Mouse (Mus musculus): ENCODE results near the gene Ankrd28.

Ankrd28 gene

DNA sequence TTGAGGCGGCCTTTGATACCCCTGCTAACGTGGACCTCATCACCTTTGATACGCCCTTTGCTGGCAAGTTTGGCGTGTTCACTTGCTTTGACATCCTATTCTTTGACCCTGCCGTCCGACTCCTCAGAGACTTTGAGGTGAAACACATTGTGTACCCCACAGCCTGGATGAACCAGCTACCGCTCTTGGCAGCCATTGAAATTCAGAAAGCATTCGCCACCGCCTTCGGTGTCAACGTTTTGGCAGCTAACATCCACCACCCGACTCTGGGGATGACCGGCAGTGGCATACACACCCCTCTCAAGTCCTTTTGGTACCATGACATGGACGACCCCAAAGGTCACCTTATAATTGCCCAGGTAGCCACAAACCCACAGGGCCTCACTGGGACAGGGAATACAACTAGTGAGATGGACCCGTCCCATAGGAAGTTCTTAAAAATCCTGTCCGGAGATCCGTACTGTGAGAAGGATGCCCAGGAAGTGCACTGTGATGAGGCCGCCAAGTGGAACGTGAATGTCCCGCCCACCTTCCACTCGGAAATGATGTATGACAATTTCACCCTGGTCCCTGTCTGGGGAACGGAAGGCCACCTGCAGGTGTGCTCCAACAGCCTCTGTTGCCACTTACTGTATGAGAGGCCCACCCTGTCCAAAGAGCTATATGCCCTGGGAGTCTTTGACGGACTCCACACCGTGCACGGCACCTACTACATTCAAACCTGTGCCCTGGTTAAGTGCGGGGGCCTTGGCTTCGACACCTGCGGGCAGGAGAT is 163.3 kb downstream of the Ankrd28 start:
- DNase-seq (ENCODE audit: low read depth, low spot score) = no peak

DNA sequence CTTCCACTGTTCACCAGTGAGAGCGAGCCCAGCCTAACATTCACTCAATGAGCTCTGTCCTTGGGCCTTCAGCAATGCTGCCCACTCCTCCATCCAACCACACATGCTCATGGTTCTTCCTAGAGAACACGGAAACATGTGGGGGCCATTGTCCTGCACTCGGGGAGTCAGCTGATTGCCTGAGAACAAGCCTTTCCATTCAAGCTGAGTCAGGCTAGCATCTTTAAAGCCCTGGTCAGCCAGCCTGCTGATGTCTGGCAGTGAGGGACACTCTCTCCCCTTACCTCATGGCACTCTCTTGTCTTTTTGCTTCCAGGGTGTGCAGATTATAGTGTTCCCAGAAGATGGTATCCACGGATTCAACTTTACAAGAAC is 164.9 kb downstream of the Ankrd28 start:
- DNase-seq (ENCODE audit: low read depth, low spot score) = no peak

DNA sequence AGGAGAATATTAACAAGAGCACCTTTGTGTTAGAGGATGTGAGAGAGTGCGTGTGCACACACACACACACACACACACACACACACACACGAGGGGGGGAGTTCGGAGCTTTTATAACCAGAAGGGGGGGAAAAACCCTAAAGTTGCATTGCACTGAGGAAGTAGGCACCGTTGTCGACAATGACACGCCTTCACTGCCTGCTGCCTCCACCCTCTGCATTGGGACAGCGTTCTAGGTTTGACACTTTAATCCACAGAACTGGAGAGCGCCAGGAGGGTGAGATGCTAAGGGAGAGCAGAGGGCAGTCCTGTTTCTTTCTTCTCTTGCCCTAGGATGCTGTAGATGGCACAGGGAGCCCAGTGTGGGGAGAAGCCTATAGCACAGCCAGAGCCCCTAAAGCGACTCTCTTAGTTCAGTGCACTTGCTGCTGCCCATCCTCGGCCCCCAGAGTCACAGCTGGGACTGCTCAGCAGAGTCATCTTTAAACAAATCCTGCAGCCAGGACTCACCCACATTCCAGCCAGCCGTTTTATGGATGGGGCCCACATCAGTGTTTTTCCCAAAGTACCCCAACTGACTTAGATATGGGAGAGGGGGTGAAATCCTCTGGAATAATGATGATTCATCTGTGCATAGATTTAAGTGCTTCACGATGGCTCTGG is 165.4 kb downstream of the Ankrd28 start:
- DNase-seq (ENCODE audit: low read depth, low spot score) = no peak

DNA sequence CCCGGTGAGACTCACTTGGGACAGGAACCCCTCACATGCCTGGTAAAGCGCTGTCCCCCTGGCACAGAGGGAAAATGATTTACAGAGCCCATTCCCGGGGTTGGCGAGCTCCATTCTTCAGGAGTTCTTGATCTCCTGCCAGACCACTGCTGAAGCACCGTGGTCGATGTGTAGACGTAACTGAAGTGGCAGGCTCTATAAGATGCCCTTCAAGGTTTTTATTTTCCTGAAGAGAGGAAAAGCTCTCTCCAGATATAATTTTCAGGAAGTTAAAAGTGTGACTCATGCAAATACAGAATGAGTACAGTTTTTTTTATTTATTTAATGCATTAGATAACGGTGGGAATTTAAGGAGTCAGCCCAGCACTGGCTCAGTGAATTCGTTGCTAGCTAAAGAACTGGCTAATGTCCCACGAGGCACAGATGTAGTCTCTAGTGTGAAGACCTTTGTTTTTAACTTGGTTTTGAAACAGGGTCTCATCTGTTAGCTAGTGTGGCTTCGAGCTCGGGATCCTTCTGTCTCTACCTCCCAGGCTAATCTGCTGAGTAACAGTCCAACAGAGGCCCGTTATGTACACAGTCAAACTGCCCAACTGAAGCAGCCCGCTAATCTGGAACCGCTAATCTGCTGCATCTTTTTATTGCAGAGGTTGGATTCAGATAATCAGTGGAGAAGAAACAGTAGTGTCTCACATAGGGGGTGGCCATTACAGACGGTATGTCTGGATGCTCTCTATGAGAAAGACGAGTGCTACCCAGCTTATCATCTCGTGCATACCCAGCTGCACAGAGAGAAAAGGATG is 166.2 kb downstream of the Ankrd28 start:
- DNase-seq (ENCODE audit: low read depth, low spot score) = no peak

DNA sequence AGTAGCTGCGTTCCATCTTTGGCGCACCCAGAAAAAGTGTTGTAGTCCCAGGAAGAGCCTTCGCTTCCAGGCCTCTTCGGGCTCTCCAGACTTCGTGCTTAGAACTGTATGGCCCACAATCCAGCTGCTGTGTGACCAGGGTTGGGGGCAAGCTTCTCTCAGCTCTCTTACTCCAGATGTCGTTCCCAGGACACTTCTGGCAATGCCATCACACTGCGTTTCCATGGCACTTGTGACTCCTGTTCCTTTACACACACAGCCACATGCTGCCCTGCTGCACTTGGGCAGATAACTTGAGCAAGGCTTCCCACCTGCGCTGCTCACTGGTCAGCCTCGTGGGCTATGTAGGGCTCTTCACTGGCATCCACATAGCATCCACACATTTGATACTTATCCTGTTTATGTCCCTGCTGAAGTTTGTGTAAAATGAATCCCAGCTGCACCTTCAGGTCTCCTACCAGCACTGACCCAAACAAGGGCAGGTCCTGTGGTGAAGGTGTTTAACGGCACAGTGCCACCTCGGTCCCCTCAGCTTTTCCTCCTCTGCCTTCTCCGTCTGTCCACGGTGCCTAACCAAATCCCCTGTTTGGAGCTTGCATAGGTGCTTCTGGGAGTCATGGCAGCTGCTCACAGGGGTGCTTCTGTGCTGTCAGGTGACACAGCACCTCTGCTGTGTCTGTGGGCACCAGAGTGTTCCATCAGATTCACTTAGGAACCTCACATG is 166.9 kb downstream of the Ankrd28 start:
- no peak for DNase-seq (ENCODE audit: low read depth, low spot score)

DNA sequence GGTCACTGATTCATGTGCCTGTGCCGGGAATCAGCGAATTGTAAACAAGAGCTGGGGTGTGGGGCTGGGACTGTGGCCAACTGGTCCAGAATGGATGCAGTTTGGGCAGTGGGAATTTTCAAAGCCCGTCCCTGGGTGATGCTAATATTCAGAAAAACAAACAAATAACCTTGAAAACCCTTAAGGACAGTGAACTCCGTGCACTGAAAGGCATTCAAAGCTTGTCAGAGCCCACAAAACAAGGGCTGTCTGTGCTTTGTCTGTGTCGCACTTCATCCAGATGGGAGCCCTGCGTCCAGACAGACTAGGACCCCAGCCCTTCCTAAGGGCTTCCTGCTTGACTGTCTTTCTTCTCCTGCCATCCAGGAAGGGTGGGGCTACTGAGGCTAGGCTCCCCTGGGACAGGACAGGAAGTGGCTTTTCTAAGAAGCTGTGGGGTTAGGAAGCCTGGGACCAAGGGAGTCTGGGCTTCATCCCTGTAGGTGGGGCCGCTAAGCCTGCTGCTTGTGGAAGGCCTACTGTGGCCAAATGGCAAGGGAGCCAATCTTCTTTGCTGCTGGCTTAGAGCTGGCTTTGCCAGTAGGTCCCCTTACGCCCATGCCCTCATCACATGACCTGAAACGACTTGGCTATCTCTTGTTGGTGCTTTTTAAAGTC is 167.8 kb downstream of the Ankrd28 start:
- no peak for DNase-seq (ENCODE audit: low read depth, low spot score)

DNA sequence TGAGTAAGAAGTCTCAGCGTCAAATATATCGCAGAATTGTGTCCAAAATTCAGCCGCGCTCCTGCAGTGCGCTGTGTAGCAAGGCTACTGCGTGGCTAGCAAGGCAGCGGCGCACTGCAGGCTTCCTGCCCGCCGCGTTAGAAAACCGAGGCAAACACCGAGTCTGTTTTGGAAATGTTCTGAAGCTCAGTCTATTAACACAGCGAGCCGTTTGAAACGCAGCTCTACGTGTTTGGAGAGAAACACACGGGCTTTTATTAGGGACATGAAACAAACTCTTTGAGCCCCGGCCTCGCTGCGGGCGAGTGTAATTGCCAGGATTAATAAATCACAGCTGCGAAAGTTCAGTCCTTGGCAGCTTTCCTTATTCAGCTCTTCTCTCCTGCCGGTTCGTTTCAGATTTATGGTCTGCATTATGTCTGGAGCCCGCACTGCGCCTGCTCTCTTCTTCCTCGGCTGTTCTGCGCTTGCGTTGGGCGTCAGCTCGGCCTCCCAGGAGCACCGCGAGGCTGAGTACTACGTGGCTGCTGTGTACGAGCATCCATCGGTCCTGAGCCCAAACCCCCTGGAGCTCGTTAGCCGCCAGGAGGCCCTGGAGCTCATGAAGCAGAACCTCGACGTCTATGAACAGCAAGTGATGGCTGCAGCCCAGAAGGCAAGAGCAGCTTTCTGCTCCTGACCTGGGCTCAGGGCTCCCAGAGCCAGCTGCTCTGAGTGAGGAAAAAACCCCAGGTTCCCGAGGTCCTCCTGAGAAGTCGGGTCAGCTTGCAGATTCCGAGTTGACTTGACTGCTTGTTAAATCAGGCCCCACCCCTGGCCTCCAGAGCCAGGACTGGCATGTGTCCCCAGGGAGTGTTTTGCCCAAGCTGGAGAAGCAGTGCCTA is 168.5 kb downstream of the Ankrd28 start:
- DNase-seq (ENCODE audit: low read depth, low spot score) = peak; percentile 82

DNA sequence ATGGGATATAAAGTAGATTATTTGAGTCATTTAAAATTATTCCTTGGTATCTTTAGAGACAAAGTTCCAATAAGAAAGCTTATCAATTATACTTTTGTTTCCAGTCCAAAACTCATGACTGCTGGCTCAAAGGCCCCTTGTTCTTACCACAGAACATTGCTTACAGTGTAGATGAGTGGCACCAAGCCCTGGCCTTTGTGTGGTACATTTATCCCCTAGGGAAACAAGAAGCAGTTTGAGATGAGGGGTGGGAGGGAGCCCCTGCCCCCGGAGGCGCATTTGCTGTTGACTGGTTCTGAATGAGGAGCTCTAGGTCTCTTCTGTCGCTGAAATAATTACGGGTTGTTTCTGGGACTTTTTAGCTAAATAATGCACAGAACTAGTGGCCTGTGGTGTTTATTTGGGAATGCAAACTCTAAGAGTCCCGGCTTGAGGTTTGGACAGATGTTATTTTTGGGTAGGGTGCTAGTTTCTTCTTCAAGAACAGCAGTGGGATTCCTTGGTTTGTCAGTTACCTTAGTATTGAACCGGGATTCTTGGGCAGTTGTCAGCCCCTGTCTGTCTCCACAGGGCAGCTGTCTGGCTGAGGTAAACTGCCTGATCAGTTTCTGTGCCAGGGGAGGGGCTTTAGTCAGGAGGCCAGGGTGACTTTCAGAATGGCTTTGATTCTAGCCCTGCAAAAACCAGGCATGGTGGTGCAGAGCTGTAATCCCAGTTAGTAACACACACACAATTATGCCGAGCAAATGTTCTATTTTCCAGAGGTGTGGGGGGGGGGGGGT is 169.9 kb downstream of the Ankrd28 start:
- DNase-seq (ENCODE audit: low read depth, low spot score) = no peak

DNA sequence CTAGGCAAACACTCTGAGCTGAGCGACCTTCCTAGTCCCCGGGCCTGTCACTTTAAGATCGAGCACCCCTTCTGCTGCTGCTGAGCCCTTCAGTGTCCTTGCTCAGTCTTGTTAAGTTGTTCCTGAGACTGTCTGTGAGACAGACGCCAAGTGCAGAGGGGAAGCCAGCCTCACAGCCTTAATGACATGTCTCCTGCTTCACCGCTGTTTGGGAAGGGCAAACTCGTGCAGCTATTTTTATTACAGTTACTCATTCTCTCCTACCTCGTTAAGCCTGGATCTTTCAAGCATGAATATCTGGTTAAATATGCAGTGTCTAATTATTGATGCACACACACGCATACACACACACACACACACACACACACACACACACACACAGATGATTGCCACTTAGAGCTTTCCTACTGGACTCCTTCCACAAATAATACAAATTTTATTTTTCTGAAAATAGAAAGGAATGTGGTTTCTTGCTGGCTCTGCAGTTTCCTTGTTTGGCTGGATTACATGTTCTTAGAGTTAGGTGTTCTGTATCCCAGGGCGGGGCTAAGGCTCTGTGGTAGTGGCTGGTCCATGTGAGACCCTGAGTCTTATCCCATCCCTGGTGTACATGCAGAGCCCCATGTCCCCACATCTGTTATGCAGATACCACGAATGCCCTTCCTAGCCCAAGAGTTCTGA is 170.8 kb downstream of the Ankrd28 start:
- no peak for DNase-seq (ENCODE audit: low read depth, low spot score)

DNA sequence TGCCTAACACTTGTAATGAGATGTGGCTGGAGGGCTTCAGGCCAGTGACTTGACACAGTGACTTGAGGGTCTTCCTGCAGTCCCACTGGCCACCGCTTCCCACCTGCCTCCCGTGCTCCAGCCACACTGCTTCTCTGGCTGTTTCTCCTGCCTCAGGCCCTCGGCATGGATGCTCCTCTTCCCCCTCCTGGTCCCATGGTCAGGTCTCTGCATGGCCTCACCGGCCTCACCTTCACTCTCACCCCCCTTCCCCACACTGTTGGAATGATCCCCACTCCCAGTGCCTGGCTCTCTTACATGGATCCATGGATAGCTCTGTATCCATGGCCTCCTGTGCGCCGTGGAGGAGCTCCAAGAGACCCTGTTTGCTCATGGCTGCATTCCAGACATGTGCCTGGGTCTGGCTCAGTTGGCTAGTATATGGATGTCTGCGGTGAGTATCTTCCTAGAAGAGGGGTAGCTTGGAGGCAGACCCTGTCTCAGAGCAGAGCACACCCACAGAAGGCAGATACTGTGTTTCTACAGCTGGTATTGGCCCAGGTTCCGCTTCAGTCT is 172.2 kb downstream of the Ankrd28 start:
- no peak for DNase-seq (ENCODE audit: low read depth, low spot score)

DNA sequence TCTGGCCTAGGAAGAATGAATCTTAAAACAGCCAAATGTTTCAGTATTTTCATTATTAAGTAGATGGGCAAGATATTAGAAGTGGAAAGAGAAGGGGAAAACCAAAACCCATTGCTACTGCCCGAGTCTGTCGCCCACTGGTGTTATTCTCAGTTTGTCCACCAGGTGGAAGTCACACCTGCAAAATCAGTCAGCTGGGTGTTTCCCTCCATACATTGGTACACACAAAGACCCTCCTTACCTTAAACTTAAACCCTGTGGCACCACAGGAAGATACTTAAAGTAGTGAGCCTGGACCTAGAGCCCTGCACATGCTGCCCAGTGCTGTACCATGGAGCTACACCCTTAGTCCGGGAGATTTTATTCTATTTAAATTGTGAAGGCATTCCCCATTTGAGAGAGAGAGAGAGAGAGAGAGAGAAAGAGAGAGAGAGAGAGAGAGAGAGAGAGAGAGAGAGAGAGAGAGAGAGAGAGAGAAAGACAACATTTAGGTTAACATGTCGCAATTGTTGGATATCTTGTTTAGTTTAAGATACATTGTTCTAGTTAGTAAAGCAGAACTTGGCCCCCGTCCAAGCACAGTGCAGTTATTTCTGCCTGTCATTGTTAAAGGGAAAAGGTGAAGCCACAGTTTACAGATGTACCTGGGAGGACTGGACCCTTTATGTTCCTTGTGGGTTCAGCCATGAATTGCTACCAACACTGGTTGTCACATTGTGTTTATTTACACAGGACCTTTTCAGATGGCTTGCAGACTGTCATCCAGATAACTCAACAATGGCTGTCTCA is 173.4 kb downstream of the Ankrd28 start:
- peak; percentile 63 for DNase-seq (ENCODE audit: low read depth, low spot score)

DNA sequence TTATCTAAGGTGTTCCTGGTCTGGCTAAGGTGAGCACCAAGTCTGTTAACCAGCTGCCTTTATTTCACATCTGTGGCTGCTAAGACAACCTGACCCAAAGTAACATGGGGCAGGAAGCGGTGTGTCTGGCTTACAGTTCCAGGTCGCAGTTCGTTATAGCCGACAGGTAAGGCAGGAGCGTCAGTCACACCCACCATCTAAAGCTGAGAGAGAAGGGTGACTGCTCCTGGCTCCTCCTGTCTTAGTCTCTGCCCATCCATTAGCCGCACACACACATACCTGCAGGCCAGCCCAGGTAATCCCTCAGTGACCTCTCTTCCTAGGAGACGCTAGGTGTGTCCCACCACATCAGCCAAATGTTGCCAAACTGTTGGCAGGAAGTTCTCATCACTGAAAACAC is 174.1 kb downstream of the Ankrd28 start:
- no peak for DNase-seq (ENCODE audit: low read depth, low spot score)

DNA sequence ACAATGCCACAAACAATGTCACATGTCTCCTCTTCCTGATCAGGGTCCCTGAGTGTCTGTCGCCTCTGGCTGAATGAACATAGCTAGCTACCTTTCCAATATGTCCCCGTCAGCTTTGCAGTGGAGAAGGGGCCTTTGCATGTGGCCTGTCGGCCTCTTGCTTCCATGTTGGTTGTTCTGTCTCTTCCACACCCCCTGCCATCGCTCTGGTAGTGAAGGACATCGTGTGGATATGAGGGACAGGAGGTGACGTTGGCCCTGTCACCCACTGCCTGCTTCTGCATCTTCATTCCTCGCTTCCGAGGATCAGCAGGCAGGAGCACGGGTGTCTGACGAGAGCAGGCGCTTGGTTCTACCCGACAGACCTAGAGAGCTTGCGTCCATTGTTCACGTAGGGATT is 175.0 kb downstream of the Ankrd28 start:
- no peak for DNase-seq (ENCODE audit: low read depth, low spot score)

DNA sequence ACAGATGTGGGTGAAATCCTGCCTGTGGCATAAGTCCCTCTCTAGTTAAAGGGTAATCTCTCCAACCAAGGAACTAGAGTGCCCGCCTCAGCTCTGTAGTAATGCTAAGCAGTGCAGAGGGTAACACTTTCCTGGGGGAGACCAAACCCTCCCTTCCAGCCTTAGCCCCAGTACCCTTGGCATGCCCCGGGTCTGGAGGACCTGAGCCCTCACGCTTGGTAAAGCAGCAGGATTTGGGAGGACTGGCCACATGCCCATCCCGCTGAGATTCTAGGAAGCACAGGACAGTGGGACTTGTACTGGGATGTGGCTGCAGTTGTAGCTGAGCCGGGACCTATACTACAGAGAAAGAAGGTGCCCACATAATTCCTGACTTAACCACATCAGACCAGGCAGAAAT is 175.6 kb downstream of the Ankrd28 start:
- no peak for DNase-seq (ENCODE audit: low read depth, low spot score)

DNA sequence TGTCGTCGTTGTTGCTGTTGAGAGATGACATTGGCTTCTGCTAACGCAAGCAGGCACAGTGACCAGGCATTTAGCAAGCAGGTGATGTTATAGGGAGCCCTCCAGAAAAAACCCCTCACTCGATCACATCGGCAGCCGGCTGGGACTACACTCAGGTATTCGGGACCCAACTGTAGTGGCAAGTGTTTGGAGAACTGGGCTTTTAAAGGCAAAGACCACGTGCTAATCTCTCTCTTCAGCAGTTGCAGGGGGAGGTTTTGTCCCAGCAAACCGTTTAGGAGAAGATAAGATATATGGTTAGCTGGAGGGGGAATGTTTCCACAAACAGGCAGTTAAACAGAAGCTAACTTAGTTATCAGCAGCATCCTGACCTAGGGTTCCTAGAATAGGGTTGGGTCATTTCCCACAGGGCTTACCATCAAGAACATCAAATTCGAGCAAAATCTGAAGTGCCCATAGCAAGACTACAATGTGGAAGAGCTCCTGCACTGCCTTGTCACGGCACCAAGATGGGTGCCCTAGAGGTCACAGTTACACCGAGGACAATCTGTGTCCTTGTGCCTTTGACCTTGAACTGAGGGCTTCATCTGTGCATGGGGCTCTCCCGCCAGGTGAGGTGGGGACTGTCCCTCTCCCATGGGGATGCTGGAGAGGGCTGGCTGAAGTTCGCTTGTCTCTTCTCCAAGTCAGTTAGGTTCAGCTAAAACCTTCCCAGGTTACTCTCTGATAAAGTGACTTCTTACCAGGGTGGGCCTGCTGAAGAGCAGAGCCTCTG is 177.2 kb downstream of the Ankrd28 start:
- no peak for DNase-seq (ENCODE audit: low read depth, low spot score)

DNA sequence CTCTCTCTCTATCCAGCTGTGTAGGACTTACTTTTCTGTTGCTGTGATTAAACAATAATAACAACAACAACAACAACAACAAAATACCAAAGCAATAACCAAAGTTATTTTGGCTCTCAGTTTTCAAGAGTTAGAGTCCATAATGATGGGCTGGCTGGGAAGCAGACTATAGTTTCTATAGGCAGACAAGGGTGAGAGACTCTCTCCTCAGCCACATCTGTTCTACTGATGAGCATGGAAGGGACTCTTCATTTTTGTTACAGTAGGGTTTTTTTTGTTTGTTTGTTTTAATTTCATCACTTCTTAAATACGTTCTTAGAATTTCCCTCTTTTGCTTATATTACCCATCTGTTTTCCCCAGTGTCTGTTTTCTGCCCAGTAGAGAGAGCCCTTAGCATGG is 177.8 kb downstream of the Ankrd28 start:
- no peak for DNase-seq (ENCODE audit: low read depth, low spot score)

DNA sequence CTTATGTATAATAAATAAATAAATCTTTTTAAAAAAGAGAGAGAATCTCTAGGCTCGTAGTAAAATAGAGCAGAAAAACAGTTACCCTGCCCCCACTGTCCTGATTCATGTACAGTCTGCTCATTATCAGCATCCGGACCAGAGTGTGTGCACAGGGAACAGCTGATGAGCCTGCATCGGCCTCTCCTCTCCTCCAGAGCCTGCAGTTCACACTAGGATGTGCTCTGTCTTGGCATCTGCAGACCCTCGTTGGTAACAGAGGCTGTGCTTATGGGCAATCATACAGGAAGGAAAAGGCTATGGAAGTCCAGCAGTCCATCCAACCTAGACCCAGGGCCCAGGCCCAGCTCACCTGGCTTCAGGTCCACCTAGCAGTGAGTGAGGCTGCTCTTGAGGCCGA is 178.3 kb downstream of the Ankrd28 start:
- DNase-seq (ENCODE audit: low read depth, low spot score) = no peak

Data from embryo, embryonic 11.5 days (tissue).